Mouse (Mus musculus) liver, embryonic 11.5 days (tissue): ENCODE measurements around the gene 2200002D01Rik. TPM values are rescaled to one million over a fixed set of nuclear protein-coding genes. Genes with fewer than 3 reads are reported as not detected.
A peak's percentile ranks its signal among the peaks of the same experiment; 100 is the strongest.
"Not testable (repeated sequence)": the region's sequence is repeated elsewhere in the genome, so short reads cannot be mapped to it uniquely, and the experiment has no call there.

ENCODE experiments used
- ATAC-seq: fragments of 200-750 bp; cut with Nextera tagmentation; replicated peaks from 2 replicates; pipeline ENCODE4 v1.8.0; 2017; ENCODE audit warnings: moderate number of reproducible peaks, mild to moderate bottlenecking, moderate TSS enrichment, moderate library complexity; ENCODE audit not compliant: low FRiP score
- DNase-seq: peaks from one replicate; pipeline ENCODE4 v3.0.0-alpha.2; 2017; ENCODE audit warnings: low spot score
- H3K27ac ChIP-seq: fragments of 300-500 bp; sonication (generic); 2 replicates; pipeline ENCODE4 v1.5.1; 2014; ENCODE audit warnings: mild to moderate bottlenecking, low read depth, low read length, control low read depth
- H3K27me3 ChIP-seq: fragments of 300-500 bp; sonication (generic); replicated peaks from 2 replicates; pipeline ENCODE4 v1.6.1; 2014; ENCODE audit warnings: low read length, mixed read lengths; ENCODE audit not compliant: control insufficient read depth, insufficient read depth
- H3K36me3 ChIP-seq: fragments of 300-500 bp; sonication (generic); 2 replicates; pipeline ENCODE4 v1.6.1; 2014; ENCODE audit warnings: mild to moderate bottlenecking, low read length, moderate library complexity, mixed read lengths; ENCODE audit not compliant: control insufficient read depth, insufficient read depth
- H3K4me1 ChIP-seq: fragments of 300-500 bp; sonication (generic); replicated peaks from 2 replicates; pipeline ENCODE4 v1.6.1; 2014; ENCODE audit warnings: low read length, mixed read lengths; ENCODE audit not compliant: control insufficient read depth, insufficient read depth
- H3K4me2 ChIP-seq: fragments of 300-500 bp; sonication (generic); 2 replicates; pipeline ENCODE4 v1.6.1; 2014; ENCODE audit warnings: mild to moderate bottlenecking, control low read depth, moderate library complexity
- H3K4me3 ChIP-seq: fragments of 300-500 bp; sonication (generic); 2 replicates; pipeline ENCODE4 v1.5.1; 2014; ENCODE audit warnings: low read depth, low read length, control low read depth
- H3K9ac ChIP-seq: fragments of 300-500 bp; sonication (generic); 2 replicates; pipeline ENCODE4 v1.6.1; 2014; ENCODE audit warnings: low read depth, low read length, control low read depth
- H3K9me3 ChIP-seq: fragments of 300-500 bp; sonication (generic); 2 replicates; pipeline ENCODE4 v1.6.1; 2016; ENCODE audit warnings: low read length, inconsistent platforms, mixed read lengths; ENCODE audit not compliant: control insufficient read depth
- whole genome bisulfite sequencing: fragments of 180-500 bp; shearing (Covaris S2); extraction: QIAGEN DNeasy Blood & Tissue Kit; methylation state at CpG from one replicate; pipeline ENCODE4 v1.1.7; 2014; 5-methylcytosine and 5-hydroxymethylcytosine counted together
- polyA plus RNA-seq: library from polyadenylated mRNA; unstranded; fragments of >200 nt; fragmentation: Nextera tagmentation; extraction: Ambion mirVana; gene quantifications from 2 replicates; pipeline ENCODE4 v1.2.1, GENCODE M21; 2014

2200002D01Rik gene
- polyA plus RNA-seq, 1 experiment from 2014 or later, result 4.4 TPM

- Histone ChIP-seq H3K9ac (no peak overlapping the region), H3K4me2 (no peak overlapping the region), H3K4me3 (no peak overlapping the region), H3K9me3 (peaks cover 1% of the 10 kb centered on the region; the same call in 1 of the 2 replicates), H3K27ac (no peak overlapping the region), H3K4me1 (peaks cover 10% of the 10 kb centered on the region), H3K27me3 (no peaks in the 10 kb centered on the region), H3K36me3 (0 out of 2 replicates have a peak, but pooled peaks cover 3% of the 10 kb centered on the region)
- WGBS, result 54% methylated on average over 15 of the region's 15 CpGs
- no peak for DNase-seq
- ATAC-seq, result no peak
Observed at GRCm38 (mm10) chr7:29214846-29215245, 33.4 kb downstream of the 2200002D01Rik start.

GRCm38 (mm10) chr7:29214236-29214635 is 34.0 kb downstream of the 2200002D01Rik start:
- Histone ChIP-seq H3K4me2 (no peak overlapping the region), H3K9ac (no peak overlapping the region), H3K9me3 (no peaks in the 10 kb centered on the region), H3K27ac (no peak overlapping the region), H3K4me1 (peaks cover 10% of the 10 kb centered on the region), H3K27me3 (no peaks in the 10 kb centered on the region), H3K36me3 (no peaks in the 10 kb centered on the region), H3K4me3 (no peak overlapping the region)
- DNase-seq (no peak), ATAC-seq (no peak)
- 67% methylated on average over 2 of the region's 2 CpGs for WGBS

- H3K4me2 ChIP-seq, result peak within 1 kb of the TSS; percentile 67
- DNase-seq (peak; percentile 46), ATAC-seq (no peak)
- H3K27me3 ChIP-seq, result no peaks in the 10 kb centered on the region
- H3K27ac ChIP-seq, result no peak within 1 kb of the TSS
- H3K9ac ChIP-seq, result no peak within 1 kb of the TSS
- H3K4me3 ChIP-seq, result 0 out of 2 replicates have a peak within 1 kb of the TSS, but pooled peaks have one; percentile 7
- H3K9me3 ChIP-seq, result no peaks in the 10 kb centered on the region
- H3K36me3 ChIP-seq, result no peaks in the 10 kb centered on the region
- H3K4me1 ChIP-seq, result peaks cover 10% of the 10 kb centered on the region
- 17% methylated on average over 20 of the region's 20 CpGs for WGBS
Observed at GRCm38 (mm10) chr7:29213675-29214082, 34.6 kb downstream of the 2200002D01Rik start, which contains the start of gene Catsperg1. Gene Catsperg1 (minus strand): TSS chr7:29214035.

- ATAC-seq, result not testable (repeated sequence)
Observed at GRCm38 (mm10) chr7:29212775-29213560, 35.3 kb downstream of the 2200002D01Rik start.

GRCm38 (mm10) chr7:29212199-29212765 is 36.0 kb downstream of the 2200002D01Rik start:
- WGBS, result 9% methylated on average over 26 of the region's 26 CpGs

More at GRCm38 (mm10) chr7:29212775-29213560, 35.3 kb downstream of the 2200002D01Rik start:
- H3K9ac ChIP-seq, H3K36me3 ChIP-seq, H3K27me3 ChIP-seq, H3K27ac ChIP-seq, H3K9me3 ChIP-seq, DNase-seq: not testable (repeated sequence)
- Histone ChIP-seq H3K4me2 (peak overlapping the region; percentile 67), H3K4me1 (peaks cover 10% of the 10 kb centered on the region), H3K4me3 (peak overlapping the region; percentile 37)
- WGBS, result 21% methylated on average over 40 of the region's 40 CpGs

GRCm38 (mm10) chr7:29211415-29212198 is 36.7 kb downstream of the 2200002D01Rik start:
- DNase-seq (peak; percentile 85), ATAC-seq (peak; percentile 86)
- Histone ChIP-seq H3K4me1 (peaks cover 10% of the 10 kb centered on the region), H3K9ac (no peak overlapping the region), H3K27ac (no peak overlapping the region), H3K4me3 (peak overlapping the region; percentile 37), H3K4me2 (peak overlapping the region; percentile 67), H3K27me3 (no peaks in the 10 kb centered on the region), H3K9me3 (no peaks in the 10 kb centered on the region), H3K36me3 (no peaks in the 10 kb centered on the region)
- 3% methylated on average over 34 of the region's 34 CpGs for WGBS

More at GRCm38 (mm10) chr7:29212199-29212765, 36.0 kb downstream of the 2200002D01Rik start:
- peak; percentile 44 for DNase-seq
- Histone ChIP-seq H3K4me1 (peaks cover 10% of the 10 kb centered on the region), H3K4me3 (peak overlapping the region; percentile 37), H3K36me3 (no peaks in the 10 kb centered on the region), H3K9ac (no peak overlapping the region), H3K27me3 (no peaks in the 10 kb centered on the region), H3K4me2 (peak overlapping the region; percentile 67), H3K9me3 (no peaks in the 10 kb centered on the region), H3K27ac (no peak overlapping the region)
- ATAC-seq, result no peak

- ATAC-seq, result peak; percentile 71
- peaks cover 10% of the 10 kb centered on the region for H3K4me1 ChIP-seq
- H3K36me3 ChIP-seq, DNase-seq, H3K27me3 ChIP-seq, H3K9ac ChIP-seq, H3K9me3 ChIP-seq, H3K27ac ChIP-seq: not testable (repeated sequence)
- peak overlapping the region; percentile 67 for H3K4me2 ChIP-seq
- peak overlapping the region; percentile 37 for H3K4me3 ChIP-seq
- WGBS, result 14% methylated on average over 15 of the region's 15 CpGs
Observed at GRCm38 (mm10) chr7:29211013-29211412, 37.3 kb downstream of the 2200002D01Rik start.

- no peak overlapping the region for H3K4me3 ChIP-seq
- ATAC-seq, result no peak
- H3K27me3 ChIP-seq, result no peaks in the 10 kb centered on the region
- no peak overlapping the region for H3K4me2 ChIP-seq
- no peak for DNase-seq
- no peaks in the 10 kb centered on the region for H3K9me3 ChIP-seq
- no peak overlapping the region for H3K9ac ChIP-seq
- 76% methylated on average over 6 of the region's 6 CpGs for WGBS
- no peaks in the 10 kb centered on the region for H3K36me3 ChIP-seq
- H3K4me1 ChIP-seq, result no peaks in the 10 kb centered on the region
- H3K27ac ChIP-seq, result no peak overlapping the region
Observed at GRCm38 (mm10) chr7:29202577-29202976, 45.7 kb downstream of the 2200002D01Rik start.
